Mouse (Mus musculus) MEL (cell line): ENCODE data around the gene Tcf15. TPM values are rescaled to one million over a fixed set of nuclear protein-coding genes. Genes with fewer than 3 reads are reported as not detected.

Experiments used
- DNase-seq: peaks from one replicate; pipeline ENCODE4 v3.0.0; 2011; ENCODE audit warnings: low read depth, low spot score
- H3K27ac ChIP-seq: 2 replicates; pipeline ENCODE4 v1.5.1; 2012; ENCODE audit warnings: low read depth, mild to moderate bottlenecking, control low read depth, low read length, moderate library complexity; ENCODE audit not compliant: control insufficient read depth
- H3K27me3 ChIP-seq, 2 experiments: fragments of 150-350 bp in 1 of 2; sonication (generic) in 1 of 2; 2 replicates each; pipeline ENCODE4 v1.6.1; 2012; ENCODE audit warnings: low read length in 2 of 2, mild to moderate bottlenecking in 2 of 2, improper control_type of control experiment in 1 of 2, moderate library complexity in 1 of 2; ENCODE audit not compliant: insufficient read depth in 2 of 2, control insufficient read depth in 1 of 2
- H3K36me3 ChIP-seq, 2 experiments: 2 replicates each; pipeline ENCODE4 v1.6.1; 2012 to 2014; ENCODE audit warnings: low read length in 2 of 2, improper control_type of control experiment in 1 of 2, inconsistent platforms in 1 of 2, mild to moderate bottlenecking in 1 of 2; ENCODE audit not compliant: insufficient read depth in 2 of 2, control insufficient read depth in 1 of 2
- H3K4me1 ChIP-seq, 2 experiments: fragments of 150-350 bp in 1 of 2; sonication (generic) in 1 of 2; 2 replicates each; pipeline ENCODE4 v1.6.1; 2012; ENCODE audit warnings: low read length in 2 of 2, improper control_type of control experiment in 1 of 2, mild to moderate bottlenecking in 1 of 2; ENCODE audit not compliant: insufficient read depth in 2 of 2, control insufficient read depth in 1 of 2
- H3K4me3 ChIP-seq, 2 experiments: fragments of 150-350 bp in 1 of 2; sonication (generic) in 1 of 2; 2 replicates each; pipeline ENCODE4 v1.5.1; 2012; ENCODE audit warnings: low read depth in 2 of 2, low read length in 2 of 2, mild to moderate bottlenecking in 2 of 2, moderate library complexity in 2 of 2, control low read depth in 1 of 2, improper control_type of control experiment in 1 of 2; ENCODE audit not compliant: control insufficient read depth in 1 of 2, insufficient read depth in 1 of 2
- H3K79me2 ChIP-seq: 2 replicates; pipeline ENCODE4 v1.6.1; 2012; ENCODE audit warnings: mild to moderate bottlenecking, low read length, moderate library complexity; ENCODE audit not compliant: control insufficient read depth, poor library complexity, insufficient read depth
- H3K9ac ChIP-seq: 2 replicates; pipeline ENCODE4 v1.6.1; 2012; ENCODE audit warnings: low read depth, mild to moderate bottlenecking, control low read depth, low read length, moderate library complexity; ENCODE audit not compliant: control insufficient read depth, poor library complexity, severe bottlenecking
- H3K9me3 ChIP-seq: fragments of 150-350 bp; sonication (generic); replicated peaks from 2 replicates; pipeline ENCODE4 v1.6.1; 2012; ENCODE audit warnings: mild to moderate bottlenecking, low read length, improper control_type of control experiment, moderate library complexity; ENCODE audit not compliant: insufficient read depth
- BHLHE40 ChIP-seq: IDR thresholded peaks from 2 replicates; pipeline ENCODE4 v1.6.1; 2012; ENCODE audit warnings: low read depth, mild to moderate bottlenecking, inconsistent platforms, low read length, improper control_type of control experiment, borderline replicate concordance
- CHD1 ChIP-seq: IDR thresholded peaks from 2 replicates; pipeline ENCODE4 v1.6.1; 2012; ENCODE audit warnings: low read depth, mild to moderate bottlenecking, inconsistent platforms, low read length, improper control_type of control experiment
- CHD2 ChIP-seq: IDR thresholded peaks from 2 replicates; pipeline ENCODE4 v1.6.1; 2011; ENCODE audit warnings: low read length, improper control_type of control experiment
- CTCF ChIP-seq, 3 experiments: IDR thresholded peaks in 2 of 3; conservative IDR thresholded peaks in 1 of 3; 2 replicates each; pipeline ENCODE4 v1.5.1; 2011 to 2012; ENCODE audit warnings: low read length in 3 of 3, low read depth in 2 of 3, mild to moderate bottlenecking in 2 of 3, improper control_type of control experiment in 1 of 3, inconsistent platforms in 1 of 3, mixed read lengths in 1 of 3, moderate library complexity in 1 of 3; ENCODE audit not compliant: control insufficient read depth in 1 of 3, insufficient read depth in 1 of 3, poor library complexity in 1 of 3, severe bottlenecking in 1 of 3
- EP300 ChIP-seq, 2 experiments: IDR thresholded peaks; 2 replicates each; pipeline ENCODE4 v1.6.1; 2011; ENCODE audit warnings: improper control_type of control experiment in 2 of 2, low read length in 2 of 2, low read depth in 1 of 2, mild to moderate bottlenecking in 1 of 2
- GATA1 ChIP-seq: IDR thresholded peaks from 2 replicates; pipeline ENCODE4 v1.6.1; 2011; ENCODE audit warnings: low read depth, low read length, improper control_type of control experiment
- HCFC1 ChIP-seq: IDR thresholded peaks from 2 replicates; pipeline ENCODE4 v1.6.1; 2012; ENCODE audit warnings: low read depth, mild to moderate bottlenecking, inconsistent platforms, low read length, improper control_type of control experiment, moderate library complexity
- JUND ChIP-seq: IDR thresholded peaks from 2 replicates; pipeline ENCODE4 v1.6.1; 2011; ENCODE audit warnings: low read depth, mild to moderate bottlenecking, improper control_type of control experiment, low read length
- MAFK ChIP-seq: IDR thresholded peaks from 2 replicates; pipeline ENCODE4 v1.6.1; 2011; ENCODE audit warnings: low read depth, mild to moderate bottlenecking, low read length, improper control_type of control experiment, borderline replicate concordance
- MAX ChIP-seq: IDR thresholded peaks from 2 replicates; pipeline ENCODE4 v1.6.1; 2011; ENCODE audit warnings: low read length, improper control_type of control experiment
- MEF2A ChIP-seq: IDR thresholded peaks from 2 replicates; pipeline ENCODE4 v1.6.1; 2014; ENCODE audit warnings: low read depth, mild to moderate bottlenecking, inconsistent platforms, low read length, improper control_type of control experiment; ENCODE audit not compliant: poor library complexity, insufficient replicate concordance, severe bottlenecking; ENCODE audit errors: extremely low read depth
- MXI1 ChIP-seq: IDR thresholded peaks from 2 replicates; pipeline ENCODE4 v1.6.1; 2011; ENCODE audit warnings: mild to moderate bottlenecking, low read depth, low read length, improper control_type of control experiment
- MYB ChIP-seq: IDR thresholded peaks from 2 replicates; pipeline ENCODE4 v1.6.1; 2011; ENCODE audit warnings: mild to moderate bottlenecking, low read depth, low read length, improper control_type of control experiment
- MYC ChIP-seq: IDR thresholded peaks from 2 replicates; pipeline ENCODE4 v1.6.1; 2011; ENCODE audit warnings: low read depth, mild to moderate bottlenecking, low read length, improper control_type of control experiment, moderate library complexity
- POLR2A ChIP-seq, 2 experiments: IDR thresholded peaks; 2 replicates each; pipeline ENCODE4 v1.6.1; 2011 to 2012; ENCODE audit warnings: low read length in 2 of 2, mild to moderate bottlenecking in 2 of 2, control low read depth in 1 of 2, improper control_type of control experiment in 1 of 2, low read depth in 1 of 2, moderate library complexity in 1 of 2; ENCODE audit not compliant: control insufficient read depth in 1 of 2, insufficient read depth in 1 of 2, poor library complexity in 1 of 2
- POLR2AphosphoS2 ChIP-seq: IDR thresholded peaks from 2 replicates; pipeline ENCODE4 v1.6.1; 2011; ENCODE audit warnings: low read length, improper control_type of control experiment
- RCOR1 ChIP-seq: IDR thresholded peaks from 2 replicates; pipeline ENCODE4 v1.6.1; 2012; ENCODE audit warnings: low read depth, mild to moderate bottlenecking, inconsistent platforms, low read length, improper control_type of control experiment
- SMC3 ChIP-seq: IDR thresholded peaks from 2 replicates; pipeline ENCODE4 v1.6.1; 2011; ENCODE audit warnings: low read depth, low read length, improper control_type of control experiment
- TAL1 ChIP-seq: IDR thresholded peaks from 2 replicates; pipeline ENCODE4 v1.6.1; 2012; ENCODE audit warnings: mild to moderate bottlenecking, inconsistent platforms, low read length, moderate library complexity, mixed read lengths
- TCF12 ChIP-seq: IDR thresholded peaks from 2 replicates; pipeline ENCODE4 v1.6.1; 2014; ENCODE audit warnings: low read depth, mild to moderate bottlenecking, inconsistent platforms, low read length, improper control_type of control experiment, moderate library complexity
- UBTF ChIP-seq: IDR thresholded peaks from 2 replicates; pipeline ENCODE4 v1.6.1; 2012; ENCODE audit warnings: low read depth, mild to moderate bottlenecking, inconsistent platforms, low read length, improper control_type of control experiment, moderate library complexity, borderline replicate concordance; ENCODE audit not compliant: insufficient read depth
- USF1 ChIP-seq: IDR thresholded peaks from 2 replicates; pipeline ENCODE4 v1.6.1; 2014; ENCODE audit warnings: low read depth, mild to moderate bottlenecking, inconsistent platforms, low read length, improper control_type of control experiment, moderate library complexity
- ZKSCAN1 ChIP-seq: IDR thresholded peaks from 2 replicates; pipeline ENCODE4 v1.6.1; 2012; ENCODE audit warnings: low read depth, mild to moderate bottlenecking, inconsistent platforms, low read length, improper control_type of control experiment, moderate library complexity
- ZMIZ1 ChIP-seq: IDR thresholded peaks from 2 replicates; pipeline ENCODE4 v1.6.1; 2012; ENCODE audit warnings: low read depth, mild to moderate bottlenecking, inconsistent platforms, low read length, improper control_type of control experiment, moderate library complexity
- ZNF384 ChIP-seq: IDR thresholded peaks from 2 replicates; pipeline ENCODE4 v1.6.1; 2012; ENCODE audit warnings: low read depth, mild to moderate bottlenecking, inconsistent platforms, low read length, improper control_type of control experiment
- polyA plus RNA-seq, 2 experiments: library from polyadenylated mRNA; stranded (reverse) in 1 of 2; unstranded in 1 of 2; fragments of >175 nt in 1 of 2; fragments of >200 nt in 1 of 2; gene quantifications; 2 replicates each; pipeline versions ENCODE4 v1.2.1 to v1.2.4; 2012; ENCODE audit warnings: low replicate concordance in 2 of 2, low read depth in 1 of 2; ENCODE audit not compliant: insufficient read length in 2 of 2, insufficient read depth in 1 of 2, missing spikeins in 1 of 2
- total RNA-seq: library from RNA; depleted of rRNA; stranded (reverse); fragments of 300-350 nt; gene quantifications from 2 replicates; pipeline ENCODE4 v1.2.3, GENCODE M21; 2012

Tcf15 gene
- total and polyA plus RNA-seq, 3 experiments, result not detected

DNA sequence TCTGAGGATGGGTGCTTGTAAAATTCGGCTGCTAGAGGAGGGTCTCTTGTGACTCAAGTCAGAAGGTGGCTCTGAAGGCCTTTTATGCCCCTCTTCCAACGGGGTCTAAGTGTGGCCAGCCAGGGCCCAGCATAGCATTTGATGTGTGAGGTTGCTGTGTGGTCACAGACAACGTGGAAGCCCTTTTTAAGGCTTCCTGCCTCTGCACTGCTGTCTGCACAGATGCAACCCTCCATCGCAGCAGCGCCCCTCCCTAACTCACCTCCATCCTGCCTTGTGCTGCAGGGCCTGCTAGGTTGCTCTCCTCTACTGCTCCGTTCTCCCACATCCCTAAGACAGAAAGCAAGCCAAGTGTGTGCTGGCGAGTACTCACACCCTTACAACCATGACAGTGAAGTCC lies 46.8 kb downstream of the Tcf15 start:
- TF ChIP-seq POLR2AphosphoS2 (no peak), TCF12 (no peak), ZMIZ1 (no peak), SMC3 (no peak), MYC (no peak), MYB (no peak)
- H3K4me3 ChIP-seq, result no peak overlapping the region
- H3K27ac ChIP-seq, result no peak overlapping the region
- H3K9ac ChIP-seq, result no peak overlapping the region
- H3K79me2 ChIP-seq, result no peaks in the 10 kb centered on the region
- no peak for DNase-seq
- peaks cover 0 to 1% of the 10 kb centered on the region in 2 experiments; a peak in 1 of 4 replicates for H3K27me3 ChIP-seq
- H3K36me3 ChIP-seq, result no peaks in the 10 kb centered on the region
- no peaks in the 10 kb centered on the region for H3K9me3 ChIP-seq
- peaks cover 7 to 18% of the 10 kb centered on the region in 2 experiments for H3K4me1 ChIP-seq

DNA sequence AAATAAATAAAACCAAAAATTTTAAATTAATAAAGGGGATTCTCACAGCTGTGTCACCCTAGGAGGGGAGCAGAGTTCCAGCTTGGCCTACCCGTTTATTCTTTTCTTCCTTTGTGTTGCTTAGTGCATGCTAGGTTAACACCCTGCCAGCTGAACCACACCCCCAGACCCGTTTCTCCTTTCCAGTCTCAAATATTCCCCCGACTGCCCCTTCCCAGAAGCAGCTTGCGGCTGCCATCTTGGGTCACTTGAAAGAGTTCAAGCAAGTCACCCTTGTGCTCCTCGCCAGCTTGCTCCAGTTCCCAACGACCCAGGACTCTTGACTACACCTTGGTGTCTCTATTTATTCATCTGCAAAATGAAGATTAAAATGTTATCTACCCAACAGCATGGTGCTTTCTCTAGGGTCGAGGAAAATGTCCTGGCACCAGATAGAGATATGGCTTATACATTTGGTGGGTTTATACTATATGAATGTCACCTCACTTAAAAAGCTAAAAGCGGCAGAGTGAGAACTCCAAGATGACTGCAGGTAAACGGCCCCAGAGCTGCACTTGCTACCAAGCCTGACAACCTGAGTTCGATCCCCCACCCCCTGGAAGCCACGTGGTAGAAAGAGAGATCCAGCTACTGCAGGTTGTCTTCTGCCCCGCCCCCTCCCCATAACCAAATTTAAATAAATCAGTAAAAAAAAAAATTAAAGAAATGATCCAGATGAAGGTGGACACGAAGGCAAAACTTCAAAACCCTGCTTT lies 49.4 kb downstream of the Tcf15 start:
- 0 out of 2 replicates have a peak, but pooled peaks have one; percentile 22 for TF ChIP-seq MXI1
- TF ChIP-seq GATA1, result 0 out of 2 replicates have a peak, but pooled peaks have one; percentile 16
- peak; percentile 29 to 39; a peak in 1 of 4 replicates for TF ChIP-seq EP300 (IDR thresholded peaks at IDR 0.05; ENCODE audit: low read depth in 1 of 2, low read length in 2 of 2)
- TF ChIP-seq RCOR1, result no peak
- no peak for TF ChIP-seq BHLHE40
- TF ChIP-seq MAX, result no peak
- TF ChIP-seq TCF12, result peak; percentile 44; the same call in 1 of the 2 replicates
- Histone ChIP-seq H3K36me3 (no peaks in the 10 kb centered on the region), H3K4me3 (no peak overlapping the region), H3K27me3 (peaks cover 0 to 1% of the 10 kb centered on the region in 2 experiments; a peak in 1 of 4 replicates), H3K27ac (no peak overlapping the region), H3K79me2 (no peaks in the 10 kb centered on the region), H3K9ac (no peak overlapping the region), H3K9me3 (no peaks in the 10 kb centered on the region), H3K4me1 (peaks cover 7 to 18% of the 10 kb centered on the region in 2 experiments)
- DNase-seq, result no peak

DNA sequence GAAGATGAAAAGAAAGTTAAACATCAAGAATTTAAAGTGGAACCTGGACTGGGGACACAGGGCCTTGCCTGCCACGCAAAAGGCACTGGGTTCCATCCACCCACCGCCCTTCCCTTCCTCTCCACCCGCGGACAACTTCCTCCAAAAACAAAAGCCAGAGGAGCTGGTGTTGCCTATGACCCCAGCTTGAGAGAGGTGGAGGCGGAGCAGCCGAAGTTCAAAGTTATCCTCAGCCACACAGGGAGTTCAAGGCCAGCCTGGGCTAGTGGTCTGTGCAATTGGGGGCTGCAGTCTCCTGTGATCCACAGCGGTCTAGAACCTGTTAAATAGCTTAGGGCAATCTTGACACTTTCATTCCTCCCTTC lies 50.0 kb downstream of the Tcf15 start:
- H3K4me1 ChIP-seq, result peaks cover 7 to 18% of the 10 kb centered on the region in 2 experiments
- no peak overlapping the region for H3K27ac ChIP-seq
- no peak overlapping the region for H3K4me3 ChIP-seq
- no peak overlapping the region for H3K9ac ChIP-seq
- H3K79me2 ChIP-seq, result no peaks in the 10 kb centered on the region
- no peaks in the 10 kb centered on the region for H3K36me3 ChIP-seq
- no peak for DNase-seq
- H3K9me3 ChIP-seq, result no peaks in the 10 kb centered on the region
- peaks cover 0 to 1% of the 10 kb centered on the region in 2 experiments; a peak in 2 of 4 replicates for H3K27me3 ChIP-seq
- TF ChIP-seq CHD1 (no peak), TCF12 (no peak), ZKSCAN1 (no peak), UBTF (no peak), MEF2A (no peak), ZMIZ1 (no peak), ZNF384 (no peak), JUND (no peak), CTCF (IDR thresholded peaks at IDR 0.05 in 2 of 3, conservative IDR thresholded peaks at IDR 0.05 in 1 of 3; ENCODE audit: control insufficient read depth in 1 of 3, insufficient read depth in 1 of 3, low read depth in 2 of 3, low read length in 3 of 3, poor library complexity in 1 of 3, severe bottlenecking in 1 of 3) (no peak), MAFK (no peak), HCFC1 (no peak), CHD2 (no peak), TAL1 (no peak), USF1 (no peak), POLR2A (IDR thresholded peaks at IDR 0.05; ENCODE audit: control insufficient read depth in 1 of 2, insufficient read depth in 1 of 2, low read depth in 1 of 2, low read length in 2 of 2, poor library complexity in 1 of 2) (no peak), MYB (no peak)
